Mouse (Mus musculus): ENCODE results near the gene Gfpt1. TPM values are rescaled to one million over a fixed set of nuclear protein-coding genes. Genes with fewer than 3 reads are reported as not detected.

Gfpt1 gene
- 19.3 and 20.3 TPM in 2 replicates for polyA plus RNA-seq (2015; fragmentation: Nextera tagmentation; extraction: Ambion mirVana)

DNA sequence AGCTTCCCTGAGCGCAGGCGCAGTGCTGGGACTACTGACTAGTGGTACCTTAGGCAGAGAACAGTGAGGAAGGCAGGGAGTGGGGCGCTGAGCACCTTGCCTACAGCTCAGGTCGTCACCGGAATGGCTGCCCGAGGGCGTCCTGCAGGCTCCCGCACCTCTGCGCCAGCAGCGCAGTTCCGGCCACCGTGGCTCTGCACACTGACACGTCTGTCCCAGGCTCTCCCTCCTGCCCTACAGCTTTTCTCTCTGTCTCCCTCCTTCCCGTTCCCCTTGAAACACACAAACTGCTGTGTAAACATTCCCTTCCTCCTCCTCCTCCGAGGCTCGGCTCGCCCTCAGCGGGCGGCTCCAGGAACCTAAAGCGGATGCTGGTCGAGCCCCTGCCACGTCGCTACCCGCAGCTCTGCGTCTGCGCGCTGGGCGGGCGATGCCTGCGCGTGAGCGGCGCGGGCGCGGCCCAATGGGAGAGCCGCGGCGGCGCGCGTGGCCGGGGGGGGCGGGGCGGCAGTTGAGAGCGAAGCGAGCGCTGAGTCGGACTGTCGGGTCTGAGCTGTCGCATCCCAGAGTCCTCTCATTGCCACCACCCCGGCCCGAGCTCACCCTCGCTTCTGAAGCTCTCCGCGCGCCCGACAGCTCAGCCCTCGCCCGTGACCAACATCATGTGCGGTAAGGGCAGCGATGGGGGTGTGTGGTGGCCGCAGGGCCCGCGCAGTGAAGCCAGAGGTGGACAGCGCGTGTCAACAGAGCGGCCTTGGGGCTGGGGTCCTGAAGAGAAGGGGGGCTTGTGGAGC is at the start of gene Gfpt1:
Gene Gfpt1 (plus strand): TSS at position 510 of the 794 bp plus-strand sequence.
- Histone ChIP-seq H3K27ac (replicated peaks) (peak within 1 kb of the TSS; percentile 99), H3K4me3 (peak within 1 kb of the TSS; percentile 95), H3K4me2 (peak within 1 kb of the TSS; percentile 77), H3K4me1 (replicated peaks) (peaks cover 29% of the 10 kb centered on the region), H3K27me3 (no peaks in the 10 kb centered on the region), H3K9me3 (no peaks in the 10 kb centered on the region), H3K36me3 (0 out of 2 replicates have a peak, but pooled peaks cover 3% of the 10 kb centered on the region), H3K9ac (peak within 1 kb of the TSS; percentile 98)
- under 1% methylated on average over 68 of the region's 68 CpGs for WGBS
- peak; percentile 98 for ATAC-seq (ENCODE audit: low read depth)

- 88% methylated on average over 4 of the region's 4 CpGs for whole genome bisulfite sequencing
Measured at GRCm38 (mm10) chr6:86994254-86994653, 48.4 kb upstream of the Gfpt1 start.

DNA sequence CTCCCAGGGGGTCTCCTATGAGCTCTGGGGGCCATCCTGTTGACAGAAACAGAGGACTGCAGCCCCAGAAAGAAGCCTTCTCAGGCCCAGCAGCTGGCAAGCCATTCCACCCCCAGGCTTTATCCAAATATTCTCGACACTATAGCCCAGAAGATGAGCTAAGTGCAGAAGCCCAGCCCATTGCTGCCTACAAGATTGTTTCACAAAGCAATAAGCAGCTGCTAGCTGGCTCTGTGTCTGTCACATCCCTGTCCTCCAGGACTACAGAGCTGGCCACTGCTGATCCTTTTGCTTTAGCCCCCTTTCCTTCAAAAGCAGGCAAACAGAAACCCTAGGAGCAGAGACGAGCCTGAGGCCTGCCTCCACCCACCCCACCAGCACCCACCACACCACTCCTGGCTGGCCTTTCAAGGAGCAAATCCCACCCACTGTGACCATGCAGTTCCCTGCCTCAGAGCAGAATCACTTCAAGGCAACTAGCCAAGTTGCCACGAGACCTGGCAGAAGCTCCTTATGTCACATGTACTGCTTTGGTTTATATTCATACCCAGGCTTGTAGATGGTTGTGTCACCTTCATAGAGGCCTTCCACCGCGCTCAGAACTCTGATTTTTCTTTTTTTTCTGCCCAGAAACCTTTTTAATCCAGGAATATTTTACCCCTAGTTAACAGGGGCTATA is 45.9 kb upstream of the Gfpt1 start:
- Histone ChIP-seq H3K36me3 (peaks cover 42% of the 10 kb centered on the region), H3K4me3 (no peak overlapping the region), H3K9ac (no peak overlapping the region), H3K27me3 (no peaks in the 10 kb centered on the region), H3K4me1 (replicated peaks) (no peaks in the 10 kb centered on the region), H3K27ac (replicated peaks) (no peak overlapping the region), H3K9me3 (no peaks in the 10 kb centered on the region), H3K4me2 (no peak overlapping the region)
- WGBS, result 84% methylated on average over 5 of the region's 5 CpGs
- ATAC-seq (ENCODE audit: low read depth), result no peak

More at GRCm38 (mm10) chr6:86994254-86994653, 48.4 kb upstream of the Gfpt1 start:
- Histone ChIP-seq H3K9ac (no peak overlapping the region), H3K4me2 (no peak overlapping the region), H3K4me1 (replicated peaks) (no peaks in the 10 kb centered on the region), H3K9me3 (no peaks in the 10 kb centered on the region), H3K27ac (replicated peaks) (no peak overlapping the region), H3K27me3 (no peaks in the 10 kb centered on the region), H3K4me3 (no peak overlapping the region), H3K36me3 (peaks cover 44% of the 10 kb centered on the region)
- no peak for ATAC-seq (ENCODE audit: low read depth)

- Histone ChIP-seq H3K36me3 (peaks cover 42% of the 10 kb centered on the region), H3K4me1 (replicated peaks) (no peaks in the 10 kb centered on the region), H3K9me3 (no peaks in the 10 kb centered on the region), H3K27ac (replicated peaks) (no peak overlapping the region), H3K4me3 (no peak overlapping the region), H3K9ac (no peak overlapping the region), H3K27me3 (no peaks in the 10 kb centered on the region), H3K4me2 (no peak overlapping the region)
- 90% methylated on average over 6 of the region's 6 CpGs for WGBS
- ATAC-seq (ENCODE audit: low read depth), result no peak
Measured at GRCm38 (mm10) chr6:86997360-86997759, 45.3 kb upstream of the Gfpt1 start.

- no peak overlapping the region for H3K4me3 ChIP-seq
- no peak overlapping the region for H3K4me2 ChIP-seq
- 92% methylated on average over 6 of the region's 6 CpGs for WGBS
- H3K27me3 ChIP-seq, result no peaks in the 10 kb centered on the region
- no peak for ATAC-seq (ENCODE audit: low read depth)
- no peaks in the 10 kb centered on the region for H3K4me1 ChIP-seq (replicated peaks)
- H3K27ac ChIP-seq (replicated peaks), result no peak overlapping the region
- peaks cover 23% of the 10 kb centered on the region for H3K36me3 ChIP-seq
- no peaks in the 10 kb centered on the region for H3K9me3 ChIP-seq
- no peak overlapping the region for H3K9ac ChIP-seq
Measured at GRCm38 (mm10) chr6:87001995-87002394, 40.7 kb upstream of the Gfpt1 start.

DNA sequence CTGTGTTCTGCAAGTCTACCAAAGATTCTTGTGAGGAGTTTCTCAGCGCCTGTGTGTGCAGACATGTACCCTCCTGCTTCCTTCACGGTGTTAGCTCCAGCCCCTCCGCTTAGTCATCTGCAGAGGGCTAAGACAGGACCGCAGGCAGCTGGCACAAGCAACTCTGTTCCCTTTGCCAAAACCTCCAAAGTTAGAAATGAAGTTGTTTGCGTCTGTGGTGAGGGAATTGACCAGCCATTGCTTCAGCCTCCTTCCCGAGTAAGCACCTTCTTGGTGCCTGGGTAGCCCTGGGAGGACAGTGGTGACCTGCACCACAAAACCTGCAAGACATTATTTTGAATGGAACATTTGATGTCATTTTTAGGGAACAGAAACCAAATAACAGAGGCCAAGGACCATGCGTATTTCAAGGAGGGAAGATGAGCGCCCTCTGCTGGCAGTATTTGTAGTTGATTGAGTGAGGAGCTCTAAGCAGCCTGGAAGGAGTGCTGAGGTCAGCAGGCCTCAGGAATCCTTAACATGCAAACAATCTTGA is 40.1 kb upstream of the Gfpt1 start:
- Histone ChIP-seq H3K4me2 (no peak overlapping the region), H3K4me3 (no peak overlapping the region), H3K27ac (replicated peaks) (no peak overlapping the region), H3K36me3 (peaks cover 17% of the 10 kb centered on the region), H3K9ac (no peak overlapping the region), H3K27me3 (no peaks in the 10 kb centered on the region), H3K9me3 (no peaks in the 10 kb centered on the region), H3K4me1 (replicated peaks) (no peaks in the 10 kb centered on the region)
- WGBS, result 53% methylated on average over 8 of the region's 8 CpGs
- ATAC-seq (ENCODE audit: low read depth), result peak; percentile 75; the same call in 1 of the 2 replicates

GRCm38 (mm10) chr6:87004099-87004498 is 38.5 kb upstream of the Gfpt1 start:
- ATAC-seq (ENCODE audit: low read depth), result no peak
- H3K9me3 ChIP-seq, result no peaks in the 10 kb centered on the region
- peaks cover 1% of the 10 kb centered on the region for H3K4me1 ChIP-seq (replicated peaks)
- H3K27me3 ChIP-seq, result no peaks in the 10 kb centered on the region
- WGBS, result 75% methylated on average over 2 of the region's 2 CpGs
- no peak overlapping the region for H3K4me3 ChIP-seq
- no peak overlapping the region for H3K4me2 ChIP-seq
- H3K27ac ChIP-seq (replicated peaks), result no peak overlapping the region
- H3K36me3 ChIP-seq, result 0 out of 2 replicates have a peak, but pooled peaks cover 3% of the 10 kb centered on the region
- no peak overlapping the region for H3K9ac ChIP-seq

DNA sequence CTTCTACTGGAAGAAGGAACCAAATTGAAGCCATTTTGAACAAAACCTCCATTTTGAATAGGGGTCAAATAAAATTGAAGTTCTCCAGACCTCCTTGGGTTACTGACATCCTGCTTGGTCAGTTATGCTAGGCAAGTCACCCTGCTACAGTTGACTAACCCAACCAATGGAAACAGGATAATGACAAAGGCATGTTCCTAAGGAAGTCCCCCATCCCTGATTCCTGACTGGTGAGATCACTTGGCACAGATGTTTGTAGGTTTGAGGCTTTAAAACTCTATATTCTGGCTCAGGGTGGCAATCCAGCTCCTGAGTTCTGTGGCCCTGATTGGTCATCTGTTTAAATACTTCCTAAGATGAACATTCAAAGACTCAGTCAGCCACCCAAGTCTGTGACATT is 37.1 kb upstream of the Gfpt1 start:
- H3K27me3 ChIP-seq, result no peaks in the 10 kb centered on the region
- H3K4me1 ChIP-seq (replicated peaks), result peaks cover 9% of the 10 kb centered on the region
- H3K9ac ChIP-seq, result no peak overlapping the region
- H3K36me3 ChIP-seq, result no peaks in the 10 kb centered on the region
- H3K4me3 ChIP-seq, result no peak overlapping the region
- no peak for ATAC-seq (ENCODE audit: low read depth)
- no peaks in the 10 kb centered on the region for H3K9me3 ChIP-seq
- no peak overlapping the region for H3K4me2 ChIP-seq
- H3K27ac ChIP-seq (replicated peaks), result no peak overlapping the region

DNA sequence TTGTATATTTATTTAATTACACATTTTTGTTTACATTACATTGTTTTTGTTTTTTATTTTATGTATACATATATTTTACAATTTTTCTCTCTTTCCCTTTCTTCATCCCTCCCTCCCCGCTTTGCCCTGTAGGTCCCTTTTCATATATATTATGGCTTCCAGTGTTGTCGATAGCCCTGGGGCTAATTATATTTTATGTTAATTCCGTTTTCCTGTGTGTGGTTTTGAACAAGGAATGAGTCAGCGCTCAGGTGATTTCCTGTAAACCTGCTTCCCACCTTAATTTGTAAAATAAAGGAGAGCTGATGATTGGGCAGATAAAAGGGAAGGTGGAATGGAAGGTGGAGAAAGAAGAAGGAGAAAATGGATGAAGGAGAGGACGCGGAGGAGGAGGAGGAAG is 33.8 kb upstream of the Gfpt1 start, which contains the start of gene Nfu1:
Gene Nfu1 (plus strand): TSS at position 350 of the 400 bp plus-strand sequence.
- Histone ChIP-seq H3K9ac (peak within 1 kb of the TSS; percentile 94), H3K4me1 (replicated peaks) (peaks cover 16% of the 10 kb centered on the region), H3K27ac (replicated peaks) (peak within 1 kb of the TSS; percentile 86), H3K4me2 (peak within 1 kb of the TSS; percentile 66), H3K36me3 (peaks cover 8% of the 10 kb centered on the region; the same call in 1 of the 2 replicates), H3K9me3 (no peaks in the 10 kb centered on the region), H3K4me3 (peak within 1 kb of the TSS; percentile 87), H3K27me3 (no peaks in the 10 kb centered on the region)
- no peak for ATAC-seq (ENCODE audit: low read depth)
- 77% methylated on average over 6 of the region's 6 CpGs for WGBS

GRCm38 (mm10) chr6:87009692-87010328 is 32.8 kb upstream of the Gfpt1 start:
- H3K9me3 ChIP-seq, result no peaks in the 10 kb centered on the region
- peak overlapping the region; percentile 66 for H3K4me2 ChIP-seq
- peak; percentile 98 for ATAC-seq (ENCODE audit: low read depth)
- peak overlapping the region; percentile 86 for H3K27ac ChIP-seq (replicated peaks)
- WGBS, result under 1% methylated on average over 36 of the region's 36 CpGs
- peak overlapping the region; percentile 94 for H3K9ac ChIP-seq
- H3K36me3 ChIP-seq, result peaks cover 14% of the 10 kb centered on the region; the same call in 1 of the 2 replicates
- peaks cover 16% of the 10 kb centered on the region for H3K4me1 ChIP-seq (replicated peaks)
- H3K4me3 ChIP-seq, result peak overlapping the region; percentile 87
- no peaks in the 10 kb centered on the region for H3K27me3 ChIP-seq

DNA sequence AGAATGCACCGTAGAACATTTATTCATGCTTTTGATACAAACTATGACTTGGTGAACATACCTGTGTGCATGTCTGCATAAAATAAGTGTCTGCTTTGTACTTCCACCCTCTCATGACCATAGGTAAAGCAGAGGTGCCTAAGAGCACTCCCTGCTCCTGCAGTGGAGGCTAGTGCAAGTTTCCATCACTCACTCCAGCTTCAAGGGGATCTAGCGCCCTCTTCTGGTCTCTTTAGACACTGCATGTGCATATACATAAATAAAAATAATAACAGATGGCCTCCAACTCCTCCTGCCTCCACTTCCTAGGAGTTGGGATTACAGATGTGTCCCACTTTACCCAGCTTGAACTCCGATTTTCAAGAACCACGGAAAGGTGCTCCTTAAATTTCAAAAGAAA is 25.7 kb upstream of the Gfpt1 start:
- ATAC-seq (ENCODE audit: low read depth), result no peak
- Histone ChIP-seq H3K4me3 (no peak overlapping the region), H3K9me3 (peaks cover 6% of the 10 kb centered on the region; the same call in 1 of the 2 replicates), H3K9ac (no peak overlapping the region), H3K27ac (replicated peaks) (no peak overlapping the region), H3K4me2 (no peak overlapping the region), H3K36me3 (peaks cover 70% of the 10 kb centered on the region), H3K27me3 (no peaks in the 10 kb centered on the region), H3K4me1 (replicated peaks) (no peaks in the 10 kb centered on the region)
- 62% methylated on average over 4 of the region's 4 CpGs for WGBS

DNA sequence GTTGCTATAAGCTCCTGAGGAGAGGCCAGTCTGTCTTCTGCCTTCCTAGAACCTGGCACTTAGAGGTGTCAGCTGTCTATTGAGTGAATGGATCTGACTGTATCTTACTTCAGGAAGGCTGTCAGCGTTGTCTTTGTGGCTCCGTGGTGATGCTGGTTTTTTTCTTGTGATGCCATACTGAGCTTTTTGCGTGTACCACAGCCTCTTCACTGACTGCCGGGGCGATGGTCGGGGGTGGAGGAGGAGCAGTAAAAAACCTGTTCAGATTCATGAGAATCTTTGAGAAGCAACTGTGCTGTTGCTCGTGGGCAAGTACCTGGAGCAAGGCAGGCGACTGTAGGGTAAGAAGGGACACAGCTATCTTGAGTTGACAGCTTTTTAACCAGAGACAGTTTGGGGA is 23.8 kb upstream of the Gfpt1 start:
- no peak overlapping the region for H3K27ac ChIP-seq (replicated peaks)
- no peaks in the 10 kb centered on the region for H3K4me1 ChIP-seq (replicated peaks)
- peaks cover 77% of the 10 kb centered on the region for H3K36me3 ChIP-seq
- no peak overlapping the region for H3K4me3 ChIP-seq
- ATAC-seq (ENCODE audit: low read depth), result no peak
- no peak overlapping the region for H3K4me2 ChIP-seq
- WGBS, result 92% methylated on average over 8 of the region's 8 CpGs
- no peaks in the 10 kb centered on the region for H3K27me3 ChIP-seq
- H3K9ac ChIP-seq, result no peak overlapping the region
- peaks cover 6% of the 10 kb centered on the region; the same call in 1 of the 2 replicates for H3K9me3 ChIP-seq

Data from neural tube, embryonic 13.5 days (tissue).